Mouse (Mus musculus): ENCODE data around the gene Vti1a.

GRCm38 (mm10) chr19:55390323-55390722, 74.2 kb downstream of the Vti1a start:
- no peak for TF ChIP-seq CTCF (IDR thresholded peaks at IDR 0.05; ENCODE audit: borderline replicate concordance, insufficient read depth, low read depth, low read length)
- TF ChIP-seq POLR2A (IDR thresholded peaks at IDR 0.05; ENCODE audit: borderline replicate concordance, insufficient read depth, low read length), result no peak
